Mouse (Mus musculus): ENCODE results near the gene Trim5. TPM values are rescaled to one million over a fixed set of nuclear protein-coding genes. Genes with fewer than 3 reads are reported as not detected.

The Trim5 gene
- total RNA-seq, 1 experiment from 2014 or later, result 13.5 TPM

- peak; percentile 88 to 89 for ATAC-seq (replicated peaks in 1 of 2; ENCODE audit: insufficient read depth in 1 of 2, low FRiP score in 2 of 2, low TSS enrichment in 1 of 2, low read depth in 1 of 2, poor library complexity in 2 of 2, severe bottlenecking in 2 of 2)
These were observed 69.0 kb downstream of the Trim5 start, which contains the start of gene Trim6 for GRCm38 (mm10) chr7:104218701-104219569. Trim6 (plus strand) TSS chr7:104218793.

- ATAC-seq (replicated peaks in 1 of 2; ENCODE audit: insufficient read depth in 1 of 2, low FRiP score in 2 of 2, low TSS enrichment in 1 of 2, low read depth in 1 of 2, poor library complexity in 2 of 2, severe bottlenecking in 2 of 2), result peak; percentile 34 to 47; a peak in 2 of 4 replicates
These were observed 70.0 kb downstream of the Trim5 start for GRCm38 (mm10) chr7:104217881-104218280.

- peak in 1 of 2 experiments; percentile 46; a peak in 1 of 4 replicates for ATAC-seq (replicated peaks in 1 of 2; ENCODE audit: insufficient read depth in 1 of 2, low FRiP score in 2 of 2, low TSS enrichment in 1 of 2, low read depth in 1 of 2, poor library complexity in 2 of 2, severe bottlenecking in 2 of 2)
These were observed 71.8 kb downstream of the Trim5 start for GRCm38 (mm10) chr7:104216011-104216535.

Other genes with a start within 250 kb of the Trim5 start
- gene Olfr642, start 235.4 kb downstream of the Trim5 start, total RNA-seq (2017), result 0.56 TPM in 1 of 2 replicates, not detected in the other
- gene 4930516K23Rik, start 226.6 kb downstream of the Trim5 start, total RNA-seq (2017), result not detected in 2 replicates
- gene Olfr644, start 216.2 kb downstream of the Trim5 start, total RNA-seq (2017), result 0.10 and 0.38 TPM in 2 replicates
- gene Olfr645, start 202.6 kb downstream of the Trim5 start, total RNA-seq (2017), result not detected in 2 replicates
- gene Olfr646, start 183.2 kb downstream of the Trim5 start, total RNA-seq (2017), result 0.38 TPM in 1 of 2 replicates, not detected in the other
- gene Ubqln5, start 158.3 kb downstream of the Trim5 start, total RNA-seq (2017), result 0.25 TPM in 1 of 2 replicates, not detected in the other
- gene Olfr643, start 150.7 kb downstream of the Trim5 start, total RNA-seq (2017), result not detected in 2 replicates
- gene Ubqln3, start 144.8 kb downstream of the Trim5 start, total RNA-seq (2017), result 0.13 and 0.30 TPM in 2 replicates
- gene Ubqlnl, start 137.5 kb downstream of the Trim5 start, total RNA-seq (2017), result 0.05 TPM in 1 of 2 replicates, not detected in the other
- gene Olfm5, start 123.3 kb downstream of the Trim5 start, total RNA-seq (2017), result 2.5 TPM in 1 of 2 replicates, not detected in the other
- not detected in 2 replicates for gene Olfr648, start 104.7 kb downstream of the Trim5 start, total RNA-seq (2017)
- gene Olfr649, start 92.1 kb downstream of the Trim5 start, total RNA-seq (2017), result not detected in 2 replicates
- 9.3 and 16.7 TPM in 2 replicates for gene Trim6, start 69.3 kb downstream of the Trim5 start, total RNA-seq (2017)
- gene Trim34a, start 43.6 kb downstream of the Trim5 start, total RNA-seq (2017), result 49.1 and 62.5 TPM in 2 replicates
- gene Trim12a, start 27.4 kb upstream of the Trim5 start, total RNA-seq (2017), result 124 and 139 TPM in 2 replicates
- gene Trim34b, start 41.4 kb upstream of the Trim5 start, total RNA-seq (2017), result 0.63 and 1.0 TPM in 2 replicates
- gene Trim12c, start 65.3 kb upstream of the Trim5 start, total RNA-seq (2017), result 48.6 and 57.0 TPM in 2 replicates
- 9.2 and 19.9 TPM in 2 replicates for gene Trim30b, start 81.8 kb upstream of the Trim5 start, total RNA-seq (2017)
- 2.8 and 5.3 TPM in 2 replicates for gene Trim30c, start 112.7 kb upstream of the Trim5 start, total RNA-seq (2017)
- 57.1 and 71.2 TPM in 2 replicates for gene Trim30a, start 177.1 kb upstream of the Trim5 start, total RNA-seq (2017)
- 30.3 and 43.8 TPM in 2 replicates for gene Trim30d, start 219.8 kb upstream of the Trim5 start, total RNA-seq (2017)

Data from hematopoietic stem cell, adult 5-6 weeks (primary cell).